Mouse (Mus musculus) MEL (cell line): Measurements from ENCODE around the gene Gm20388. TPM values are rescaled to one million over a fixed set of nuclear protein-coding genes. Genes with fewer than 3 reads are reported as not detected.

Experiments used
- DNase-seq: peaks from one replicate; pipeline ENCODE4 v3.0.0; 2011; ENCODE audit warnings: low read depth, low spot score
- H3K27ac ChIP-seq: 2 replicates; pipeline ENCODE4 v1.5.1; 2012; ENCODE audit warnings: low read depth, mild to moderate bottlenecking, control low read depth, low read length, moderate library complexity; ENCODE audit not compliant: control insufficient read depth
- H3K27me3 ChIP-seq, 2 experiments: fragments of 150-350 bp in 1 of 2; sonication (generic) in 1 of 2; 2 replicates each; pipeline ENCODE4 v1.6.1; 2012; ENCODE audit warnings: low read length in 2 of 2, mild to moderate bottlenecking in 2 of 2, improper control_type of control experiment in 1 of 2, moderate library complexity in 1 of 2; ENCODE audit not compliant: insufficient read depth in 2 of 2, control insufficient read depth in 1 of 2
- H3K36me3 ChIP-seq, 2 experiments: 2 replicates each; pipeline ENCODE4 v1.6.1; 2012 to 2014; ENCODE audit warnings: low read length in 2 of 2, improper control_type of control experiment in 1 of 2, inconsistent platforms in 1 of 2, mild to moderate bottlenecking in 1 of 2; ENCODE audit not compliant: insufficient read depth in 2 of 2, control insufficient read depth in 1 of 2
- H3K4me1 ChIP-seq, 2 experiments: fragments of 150-350 bp in 1 of 2; sonication (generic) in 1 of 2; 2 replicates each; pipeline ENCODE4 v1.6.1; 2012; ENCODE audit warnings: low read length in 2 of 2, improper control_type of control experiment in 1 of 2, mild to moderate bottlenecking in 1 of 2; ENCODE audit not compliant: insufficient read depth in 2 of 2, control insufficient read depth in 1 of 2
- H3K4me3 ChIP-seq, 2 experiments: fragments of 150-350 bp in 1 of 2; sonication (generic) in 1 of 2; 2 replicates each; pipeline ENCODE4 v1.5.1; 2012; ENCODE audit warnings: low read depth in 2 of 2, low read length in 2 of 2, mild to moderate bottlenecking in 2 of 2, moderate library complexity in 2 of 2, control low read depth in 1 of 2, improper control_type of control experiment in 1 of 2; ENCODE audit not compliant: control insufficient read depth in 1 of 2, insufficient read depth in 1 of 2
- H3K79me2 ChIP-seq: 2 replicates; pipeline ENCODE4 v1.6.1; 2012; ENCODE audit warnings: mild to moderate bottlenecking, low read length, moderate library complexity; ENCODE audit not compliant: control insufficient read depth, poor library complexity, insufficient read depth
- H3K9ac ChIP-seq: 2 replicates; pipeline ENCODE4 v1.6.1; 2012; ENCODE audit warnings: low read depth, mild to moderate bottlenecking, control low read depth, low read length, moderate library complexity; ENCODE audit not compliant: control insufficient read depth, poor library complexity, severe bottlenecking
- H3K9me3 ChIP-seq: fragments of 150-350 bp; sonication (generic); replicated peaks from 2 replicates; pipeline ENCODE4 v1.6.1; 2012; ENCODE audit warnings: mild to moderate bottlenecking, low read length, improper control_type of control experiment, moderate library complexity; ENCODE audit not compliant: insufficient read depth
- CHD1 ChIP-seq: IDR thresholded peaks from 2 replicates; pipeline ENCODE4 v1.6.1; 2012; ENCODE audit warnings: low read depth, mild to moderate bottlenecking, inconsistent platforms, low read length, improper control_type of control experiment
- CHD2 ChIP-seq: IDR thresholded peaks from 2 replicates; pipeline ENCODE4 v1.6.1; 2011; ENCODE audit warnings: low read length, improper control_type of control experiment
- CTCF ChIP-seq, 3 experiments: IDR thresholded peaks in 2 of 3; conservative IDR thresholded peaks in 1 of 3; 2 replicates each; pipeline ENCODE4 v1.5.1; 2011 to 2012; ENCODE audit warnings: low read length in 3 of 3, low read depth in 2 of 3, mild to moderate bottlenecking in 2 of 3, improper control_type of control experiment in 1 of 3, inconsistent platforms in 1 of 3, mixed read lengths in 1 of 3, moderate library complexity in 1 of 3; ENCODE audit not compliant: control insufficient read depth in 1 of 3, insufficient read depth in 1 of 3, poor library complexity in 1 of 3, severe bottlenecking in 1 of 3
- E2F4 ChIP-seq: IDR thresholded peaks from 2 replicates; pipeline ENCODE4 v1.6.1; 2011; ENCODE audit warnings: low read depth, low read length, improper control_type of control experiment, borderline replicate concordance
- ETS1 ChIP-seq: IDR thresholded peaks from 2 replicates; pipeline ENCODE4 v1.6.1; 2012; ENCODE audit warnings: low read depth, mild to moderate bottlenecking, inconsistent platforms, low read length, improper control_type of control experiment, moderate library complexity
- MAFK ChIP-seq: IDR thresholded peaks from 2 replicates; pipeline ENCODE4 v1.6.1; 2011; ENCODE audit warnings: low read depth, mild to moderate bottlenecking, low read length, improper control_type of control experiment, borderline replicate concordance
- MAZ ChIP-seq: IDR thresholded peaks from 2 replicates; pipeline ENCODE4 v1.6.1; 2012; ENCODE audit warnings: low read depth, mild to moderate bottlenecking, inconsistent platforms, low read length, improper control_type of control experiment
- MEF2A ChIP-seq: IDR thresholded peaks from 2 replicates; pipeline ENCODE4 v1.6.1; 2014; ENCODE audit warnings: low read depth, mild to moderate bottlenecking, inconsistent platforms, low read length, improper control_type of control experiment; ENCODE audit not compliant: poor library complexity, insufficient replicate concordance, severe bottlenecking; ENCODE audit errors: extremely low read depth
- MXI1 ChIP-seq: IDR thresholded peaks from 2 replicates; pipeline ENCODE4 v1.6.1; 2011; ENCODE audit warnings: mild to moderate bottlenecking, low read depth, low read length, improper control_type of control experiment
- MYB ChIP-seq: IDR thresholded peaks from 2 replicates; pipeline ENCODE4 v1.6.1; 2011; ENCODE audit warnings: mild to moderate bottlenecking, low read depth, low read length, improper control_type of control experiment
- NELFE ChIP-seq: IDR thresholded peaks from 2 replicates; pipeline ENCODE4 v1.6.1; 2011; ENCODE audit warnings: low read depth, low read length, improper control_type of control experiment
- POLR2A ChIP-seq, 2 experiments: IDR thresholded peaks; 2 replicates each; pipeline ENCODE4 v1.6.1; 2011 to 2012; ENCODE audit warnings: low read length in 2 of 2, mild to moderate bottlenecking in 2 of 2, control low read depth in 1 of 2, improper control_type of control experiment in 1 of 2, low read depth in 1 of 2, moderate library complexity in 1 of 2; ENCODE audit not compliant: control insufficient read depth in 1 of 2, insufficient read depth in 1 of 2, poor library complexity in 1 of 2
- TCF12 ChIP-seq: IDR thresholded peaks from 2 replicates; pipeline ENCODE4 v1.6.1; 2014; ENCODE audit warnings: low read depth, mild to moderate bottlenecking, inconsistent platforms, low read length, improper control_type of control experiment, moderate library complexity
- UBTF ChIP-seq: IDR thresholded peaks from 2 replicates; pipeline ENCODE4 v1.6.1; 2012; ENCODE audit warnings: low read depth, mild to moderate bottlenecking, inconsistent platforms, low read length, improper control_type of control experiment, moderate library complexity, borderline replicate concordance; ENCODE audit not compliant: insufficient read depth
- USF1 ChIP-seq: IDR thresholded peaks from 2 replicates; pipeline ENCODE4 v1.6.1; 2014; ENCODE audit warnings: low read depth, mild to moderate bottlenecking, inconsistent platforms, low read length, improper control_type of control experiment, moderate library complexity
- ZC3H11A ChIP-seq: IDR thresholded peaks from 2 replicates; pipeline ENCODE4 v1.6.1; 2012; ENCODE audit warnings: low read depth, mild to moderate bottlenecking, inconsistent platforms, low read length, improper control_type of control experiment
- ZKSCAN1 ChIP-seq: IDR thresholded peaks from 2 replicates; pipeline ENCODE4 v1.6.1; 2012; ENCODE audit warnings: low read depth, mild to moderate bottlenecking, inconsistent platforms, low read length, improper control_type of control experiment, moderate library complexity
- ZMIZ1 ChIP-seq: IDR thresholded peaks from 2 replicates; pipeline ENCODE4 v1.6.1; 2012; ENCODE audit warnings: low read depth, mild to moderate bottlenecking, inconsistent platforms, low read length, improper control_type of control experiment, moderate library complexity
- ZNF384 ChIP-seq: IDR thresholded peaks from 2 replicates; pipeline ENCODE4 v1.6.1; 2012; ENCODE audit warnings: low read depth, mild to moderate bottlenecking, inconsistent platforms, low read length, improper control_type of control experiment
- polyA plus RNA-seq, 2 experiments: library from polyadenylated mRNA; stranded (reverse) in 1 of 2; unstranded in 1 of 2; fragments of >175 nt in 1 of 2; fragments of >200 nt in 1 of 2; gene quantifications; 2 replicates each; pipeline versions ENCODE4 v1.2.1 to v1.2.4; 2012; ENCODE audit warnings: low replicate concordance in 2 of 2, low read depth in 1 of 2; ENCODE audit not compliant: insufficient read length in 2 of 2, insufficient read depth in 1 of 2, missing spikeins in 1 of 2
- total RNA-seq: library from RNA; depleted of rRNA; stranded (reverse); fragments of 300-350 nt; gene quantifications from 2 replicates; pipeline ENCODE4 v1.2.3, GENCODE M21; 2012

The Gm20388 gene
- total and polyA plus RNA-seq, 3 experiments = 11.1 to 17.8 TPM; not detected in 1

DNA sequence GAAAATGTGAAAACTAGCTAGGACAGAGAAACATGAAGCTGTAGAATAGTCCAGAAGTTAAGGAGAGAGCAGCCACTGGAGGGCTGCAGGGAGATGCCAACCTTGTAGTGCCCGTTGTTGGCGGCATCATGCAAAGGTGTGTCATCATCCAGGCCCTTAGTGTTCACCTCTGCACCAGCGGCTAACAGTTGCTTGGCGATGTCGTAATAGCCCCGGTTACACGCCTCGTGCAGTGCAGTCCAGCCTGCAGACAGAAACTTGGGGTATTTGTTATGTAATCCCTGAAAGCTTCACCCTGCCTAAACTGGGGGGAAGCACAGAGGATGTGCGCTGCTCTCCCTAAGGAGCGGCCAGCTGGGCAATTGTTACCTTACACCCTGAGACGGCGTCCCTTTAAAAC lies 2987.8 kb downstream of the Gm20388 start:
- Histone ChIP-seq H3K4me1 (no peaks in the 10 kb centered on the region), H3K27ac (no peak overlapping the region)
- DNase-seq = no peak

DNA sequence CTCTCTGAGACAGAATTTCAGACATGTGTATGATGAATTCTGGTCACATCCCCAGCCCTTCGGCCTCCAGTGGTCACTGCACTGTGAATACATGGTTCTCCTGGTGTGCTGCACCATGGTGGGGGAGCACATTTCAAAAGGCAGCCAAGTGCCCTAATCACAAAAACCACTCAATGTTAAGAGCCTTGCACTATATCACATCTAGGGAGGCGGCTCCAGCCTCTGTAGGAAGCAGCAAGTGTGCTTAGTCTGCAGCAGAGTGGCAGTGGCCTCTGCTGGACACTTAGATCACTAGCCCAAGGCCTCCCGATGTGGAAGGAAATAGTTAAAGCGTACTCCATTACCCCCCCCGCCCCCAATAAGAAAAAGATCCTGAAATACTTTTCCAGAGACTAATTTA lies 2988.4 kb downstream of the Gm20388 start:
- Histone ChIP-seq H3K79me2 (peaks cover 4% of the 10 kb centered on the region), H3K36me3 (peaks cover 0 to 36% of the 10 kb centered on the region in 2 experiments; a peak in 3 of 4 replicates), H3K9me3 (no peaks in the 10 kb centered on the region)
- DNase-seq = no peak
- no peak for TF ChIP-seq CTCF (IDR thresholded peaks at IDR 0.05 in 2 of 3, conservative IDR thresholded peaks at IDR 0.05 in 1 of 3; ENCODE audit: control insufficient read depth in 1 of 3, insufficient read depth in 1 of 3, low read depth in 2 of 3, low read length in 3 of 3, poor library complexity in 1 of 3, severe bottlenecking in 1 of 3)
- TF ChIP-seq ZNF384 = no peak
- no peak for TF ChIP-seq MAZ
- TF ChIP-seq MEF2A = no peak
- no peak for TF ChIP-seq ETS1
- TF ChIP-seq NELFE = no peak
- TF ChIP-seq CHD2 = no peak
- TF ChIP-seq MAFK = no peak
- no peak for TF ChIP-seq MYB
- TF ChIP-seq, all 39 proteins: peak for 0
- Histone ChIP-seq H3K4me1 (peaks cover 0 to 2% of the 10 kb centered on the region in 2 experiments; a peak in 1 of 4 replicates), H3K27ac (no peak overlapping the region), H3K9ac (no peak overlapping the region), H3K4me3 (no peak overlapping the region), H3K27me3 (no peaks in the 10 kb centered on the region)

More for the DNA sequence above, 2987.8 kb downstream of the Gm20388 start:
- peaks cover 0 to 34% of the 10 kb centered on the region in 2 experiments; a peak in 2 of 4 replicates for H3K36me3 ChIP-seq
- no peaks in the 10 kb centered on the region for H3K27me3 ChIP-seq
- H3K9me3 ChIP-seq = no peaks in the 10 kb centered on the region
- H3K79me2 ChIP-seq = peaks cover 1% of the 10 kb centered on the region; the same call in 1 of the 2 replicates
- TF ChIP-seq TCF12 (no peak), CHD1 (no peak), ETS1 (no peak), ZMIZ1 (no peak), UBTF (no peak), ZKSCAN1 (no peak), USF1 (no peak), POLR2A (IDR thresholded peaks at IDR 0.05; ENCODE audit: control insufficient read depth in 1 of 2, insufficient read depth in 1 of 2, low read depth in 1 of 2, low read length in 2 of 2, poor library complexity in 1 of 2) (no peak), E2F4 (no peak), ZC3H11A (no peak), MXI1 (no peak)
- TF ChIP-seq, all 39 proteins: peak for 0
- Histone ChIP-seq H3K4me3 (no peak overlapping the region), H3K9ac (no peak overlapping the region)
